Mouse (Mus musculus) G1E (cell line): ENCODE measurements around the gene Dcaf7. TPM values are rescaled to one million over a fixed set of nuclear protein-coding genes. Genes with fewer than 3 reads are reported as not detected.

Source experiments
- ATAC-seq: 2 replicates; pipeline ENCODE4 v1.8.0; 2016; ENCODE audit warnings: mild to moderate bottlenecking; ENCODE audit not compliant: insufficient number of reproducible peaks, poor library complexity, low FRiP score, severe bottlenecking; ENCODE audit errors: extremely low read depth
- DNase-seq: peaks from one replicate; pipeline ENCODE4 v3.0.0; 2012; ENCODE audit warnings: low spot score
- H3K27me3 ChIP-seq: 2 replicates; pipeline ENCODE4 v1.6.1; 2012; ENCODE audit warnings: mild to moderate bottlenecking, low read length, inconsistent platforms; ENCODE audit not compliant: insufficient read depth
- H3K36me3 ChIP-seq: replicated peaks from 2 replicates; pipeline ENCODE3; 2012; ENCODE audit warnings: mild to moderate bottlenecking, inconsistent platforms
- H3K4me1 ChIP-seq: 2 replicates; pipeline ENCODE4 v1.6.1; 2012; ENCODE audit warnings: low read depth, low read length, inconsistent platforms, mixed read lengths; ENCODE audit not compliant: insufficient read depth
- H3K4me3 ChIP-seq: 2 replicates; pipeline ENCODE4 v1.5.1; 2012; ENCODE audit warnings: low read depth, mild to moderate bottlenecking, inconsistent platforms, low read length, moderate library complexity, mixed read lengths
- H3K9me3 ChIP-seq: replicated peaks from 2 replicates; pipeline ENCODE4 v1.6.1; 2012; ENCODE audit warnings: inconsistent platforms
- CTCF ChIP-seq: IDR thresholded peaks from 2 replicates; pipeline ENCODE4 v1.5.1; 2012; ENCODE audit warnings: low read depth, low read length, inconsistent platforms, mixed read lengths
- GATA1 ChIP-seq: IDR thresholded peaks from 2 replicates; pipeline ENCODE4 v1.6.1; 2012; ENCODE audit warnings: borderline replicate concordance, low read length, inconsistent platforms, mixed read lengths
- GATA2 ChIP-seq: IDR thresholded peaks from 2 replicates; pipeline ENCODE4 v1.6.1; 2012; ENCODE audit warnings: low read depth, low read length, inconsistent platforms, borderline replicate concordance
- POLR2AphosphoS5 ChIP-seq: IDR thresholded peaks from 2 replicates; pipeline ENCODE4 v1.6.1; 2012; ENCODE audit warnings: low read depth, low read length, inconsistent platforms; ENCODE audit not compliant: insufficient replicate concordance
- TAL1 ChIP-seq: conservative IDR thresholded peaks from 2 replicates; pipeline ENCODE4 v1.6.1; 2012; ENCODE audit warnings: low read depth, low read length, inconsistent platforms, mixed read lengths
- polyA plus RNA-seq: library from polyadenylated mRNA; stranded (reverse); fragments of >175 nt; gene quantifications from 2 replicates; pipeline ENCODE4 v1.2.3, GENCODE M21; 2012
- total RNA-seq, 2 experiments: library from RNA; stranded (forward) in 1 of 2; stranded (reverse) in 1 of 2; fragments of 200-1000 nt in 1 of 2; fragments of >200 nt in 1 of 2; fragmentation: Nextera tagmentation in 1 of 2; gene quantifications; 2 replicates each; pipeline ENCODE4 v1.2.3; 2014 to 2017

Dcaf7 gene
- total RNA-seq (2014; fragmentation: Nextera tagmentation): 70.7 and 84.6 TPM in 2 replicates
- total RNA-seq (2017): 70.0 and 74.3 TPM in 2 replicates
- 40.4 and 59.3 TPM in 2 replicates for polyA plus RNA-seq

DNA sequence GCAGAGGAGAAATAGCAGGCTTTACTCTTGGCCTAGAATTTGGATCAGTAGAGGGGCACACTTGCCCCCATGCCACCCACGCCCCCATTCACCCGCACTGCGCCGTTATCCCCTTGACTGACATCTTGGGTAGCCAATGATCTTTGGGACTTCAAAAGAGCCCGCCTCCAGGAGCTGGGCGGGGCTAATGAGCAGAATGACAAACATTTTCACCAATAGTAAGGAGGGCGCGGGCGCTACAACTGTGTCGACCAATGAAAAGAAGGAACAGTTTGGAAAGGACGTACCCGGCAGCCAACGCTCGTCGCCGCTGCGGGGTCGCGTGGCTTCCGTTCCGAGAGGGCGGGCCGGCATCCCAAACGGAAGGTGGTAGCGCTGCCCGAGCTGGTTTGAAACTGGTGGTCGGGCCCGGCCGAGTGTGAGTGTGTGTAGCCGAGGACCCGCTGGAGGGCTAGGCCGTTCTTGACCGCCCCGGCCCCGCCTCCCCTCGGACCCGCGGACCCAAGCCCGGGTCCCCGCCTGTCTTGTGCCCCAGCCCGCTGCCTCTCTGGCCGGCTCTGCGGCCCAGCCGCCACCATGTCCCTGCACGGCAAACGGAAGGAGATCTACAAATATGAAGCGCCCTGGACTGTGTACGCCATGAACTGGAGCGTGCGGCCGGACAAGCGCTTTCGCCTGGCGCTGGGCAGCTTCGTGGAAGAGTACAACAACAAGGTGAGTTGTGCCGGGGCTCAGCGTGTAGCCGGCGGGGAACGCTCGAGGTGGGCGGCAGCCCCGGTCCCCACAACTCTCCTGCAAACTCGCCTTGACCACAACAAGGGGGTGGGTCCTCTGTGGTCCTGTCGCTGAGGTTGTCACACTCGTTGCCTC is at the start of gene Dcaf7:
Dcaf7 (plus strand) TSS at position 325 of the 870 bp plus-strand sequence.
- ATAC-seq (peak; percentile 97), DNase-seq (peak; percentile 97)
- peaks cover 30% of the 10 kb centered on the region for H3K36me3 ChIP-seq
- no peaks in the 10 kb centered on the region for H3K9me3 ChIP-seq
- TF ChIP-seq GATA2 (no peak), POLR2AphosphoS5 (no peak), GATA1 (no peak), CTCF (no peak), TAL1 (no peak)
- peaks cover 44% of the 10 kb centered on the region for H3K4me1 ChIP-seq
- H3K4me3 ChIP-seq: peak within 1 kb of the TSS; percentile 98
- no peaks in the 10 kb centered on the region for H3K27me3 ChIP-seq

DNA sequence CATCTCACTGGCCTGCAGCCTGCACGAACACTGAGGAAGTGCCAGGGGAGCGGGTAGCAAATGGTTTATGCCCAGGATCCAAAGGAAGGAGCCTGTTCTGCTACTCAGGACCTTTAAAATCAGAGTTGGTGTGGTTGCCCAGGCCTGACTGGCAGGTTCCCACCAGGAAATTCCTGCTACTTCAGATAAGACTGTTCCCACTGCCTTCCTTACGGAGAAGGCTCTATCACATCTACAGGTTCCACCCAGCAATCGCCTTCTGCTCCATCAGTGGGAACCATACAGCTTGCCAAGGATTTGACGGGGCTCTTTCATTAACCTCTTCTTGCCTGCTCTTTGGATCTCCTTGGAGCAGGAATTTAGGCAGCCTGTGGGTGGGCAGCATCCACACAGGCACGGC is 49.2 kb upstream of the Dcaf7 start:
- no peak for TF ChIP-seq CTCF
- TF ChIP-seq GATA1: no peak
- no peak for TF ChIP-seq POLR2AphosphoS5
- no peak for TF ChIP-seq GATA2
- no peak for TF ChIP-seq TAL1
- no peak for DNase-seq
- ATAC-seq: no peak
- Histone ChIP-seq H3K36me3 (no peaks in the 10 kb centered on the region), H3K27me3 (peaks cover 13% of the 10 kb centered on the region), H3K4me3 (no peak overlapping the region), H3K4me1 (no peaks in the 10 kb centered on the region), H3K9me3 (no peaks in the 10 kb centered on the region)

DNA sequence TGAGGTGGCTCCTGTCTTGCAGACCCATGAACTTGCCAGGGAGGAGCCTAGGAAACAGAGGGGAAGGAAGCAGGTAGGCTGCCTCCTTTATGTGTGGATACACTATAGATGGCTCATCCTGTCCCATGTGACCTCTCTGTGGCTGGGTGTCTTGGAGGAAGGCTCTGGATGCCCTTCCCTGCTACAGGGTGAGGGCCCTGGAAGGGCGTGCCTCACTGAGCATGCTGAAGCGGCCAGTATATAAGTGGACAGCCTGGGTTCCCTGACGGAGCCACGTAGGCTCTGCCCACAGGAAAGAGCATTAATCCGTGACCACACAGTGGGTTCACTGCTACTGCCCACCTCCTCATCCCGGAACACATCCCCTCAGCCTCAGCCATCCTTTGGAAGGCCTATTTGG is 47.2 kb upstream of the Dcaf7 start:
- ATAC-seq: no peak
- Histone ChIP-seq H3K9me3 (no peaks in the 10 kb centered on the region), H3K27me3 (peaks cover 13% of the 10 kb centered on the region), H3K4me1 (no peaks in the 10 kb centered on the region), H3K4me3 (no peak overlapping the region), H3K36me3 (no peaks in the 10 kb centered on the region)
- no peak for TF ChIP-seq POLR2AphosphoS5
- no peak for TF ChIP-seq GATA1
- TF ChIP-seq TAL1: no peak
- no peak for TF ChIP-seq CTCF
- no peak for TF ChIP-seq GATA2
- DNase-seq: no peak

DNA sequence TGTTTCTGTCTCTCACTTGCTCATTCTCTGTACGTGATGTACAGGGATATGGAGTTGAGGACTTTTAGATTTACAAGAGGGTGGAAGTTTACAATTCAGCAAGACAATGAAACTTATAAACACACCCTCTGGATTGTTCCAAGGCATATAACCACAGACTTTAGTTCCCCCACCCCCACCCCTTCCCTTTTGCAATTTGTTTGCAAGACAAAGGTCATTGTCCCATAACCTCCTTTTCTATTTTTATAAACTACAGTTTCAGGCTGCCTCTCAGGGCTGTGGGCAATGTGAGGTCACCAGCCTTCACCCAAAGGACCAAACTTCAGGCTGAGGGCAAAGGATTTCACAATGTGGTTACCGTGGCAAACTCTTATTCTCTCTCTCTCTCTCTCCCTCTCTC is 46.4 kb upstream of the Dcaf7 start:
- H3K27me3 ChIP-seq: peaks cover 16% of the 10 kb centered on the region
- no peak for DNase-seq
- ATAC-seq: no peak

DNA sequence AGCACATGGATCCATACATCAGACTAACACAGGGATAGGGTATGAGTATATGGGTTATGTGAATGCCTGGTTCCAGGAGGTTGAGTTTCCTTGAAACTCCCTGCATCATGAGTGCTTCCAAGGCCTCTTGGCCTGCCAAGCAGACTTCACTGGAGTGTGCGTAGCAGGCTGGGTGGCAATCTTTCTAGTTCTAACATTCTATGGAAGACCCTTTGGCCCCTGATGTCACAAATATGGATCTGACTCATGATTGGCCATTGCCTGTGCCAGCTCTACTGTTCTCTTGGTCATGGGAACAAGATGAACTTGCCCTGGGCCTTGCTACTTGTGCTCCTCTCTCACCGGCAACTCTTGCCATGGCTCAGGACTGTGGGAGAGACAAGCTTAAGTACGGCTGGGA is 42.3 kb upstream of the Dcaf7 start, which contains the start of gene Ace3:
Ace3 (plus strand) TSS at position 301 of the 400 bp plus-strand sequence.
- no peak within 1 kb of the TSS for H3K4me3 ChIP-seq
- no peaks in the 10 kb centered on the region for H3K36me3 ChIP-seq
- peaks cover 32% of the 10 kb centered on the region for H3K27me3 ChIP-seq
- no peaks in the 10 kb centered on the region for H3K4me1 ChIP-seq
- H3K9me3 ChIP-seq: no peaks in the 10 kb centered on the region
- no peak for TF ChIP-seq CTCF
- TF ChIP-seq POLR2AphosphoS5: no peak
- TF ChIP-seq GATA1: no peak
- no peak for TF ChIP-seq GATA2
- no peak for TF ChIP-seq TAL1
- DNase-seq: no peak
- no peak for ATAC-seq

More for the DNA sequence above, 46.4 kb upstream of the Dcaf7 start:
- TF ChIP-seq GATA2 (no peak), POLR2AphosphoS5 (no peak), CTCF (no peak), TAL1 (no peak), GATA1 (no peak)
- no peaks in the 10 kb centered on the region for H3K4me1 ChIP-seq
- no peaks in the 10 kb centered on the region for H3K36me3 ChIP-seq
- H3K4me3 ChIP-seq: no peak overlapping the region
- no peaks in the 10 kb centered on the region for H3K9me3 ChIP-seq

DNA sequence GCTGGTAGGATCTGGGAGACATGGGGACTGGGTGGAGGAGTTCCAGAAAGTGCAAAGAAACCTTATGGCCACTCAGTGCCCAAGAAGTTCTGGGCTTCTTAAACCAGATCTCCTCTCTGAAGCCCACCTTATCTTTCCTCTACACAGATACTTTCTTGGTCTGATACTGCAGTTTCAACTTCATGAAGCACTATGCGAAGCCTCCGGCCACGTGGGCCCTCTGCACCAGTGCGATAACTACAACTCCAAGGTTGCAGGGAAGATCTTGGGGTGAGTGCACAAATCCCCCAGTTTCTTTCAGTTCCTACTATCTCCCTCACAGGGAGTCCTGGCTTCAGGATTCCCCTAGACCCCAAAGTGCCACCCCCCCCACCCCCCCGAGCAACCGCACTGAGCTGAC is 36.6 kb upstream of the Dcaf7 start:
- H3K36me3 ChIP-seq: no peaks in the 10 kb centered on the region
- no peak for TF ChIP-seq CTCF
- no peak for TF ChIP-seq GATA2
- no peak for TF ChIP-seq TAL1
- no peak for TF ChIP-seq GATA1
- TF ChIP-seq POLR2AphosphoS5: no peak
- no peaks in the 10 kb centered on the region for H3K9me3 ChIP-seq
- ATAC-seq (no peak), DNase-seq (no peak)
- no peak overlapping the region for H3K4me3 ChIP-seq
- H3K4me1 ChIP-seq: peaks cover 4% of the 10 kb centered on the region; the same call in 1 of the 2 replicates
- peaks cover 36% of the 10 kb centered on the region for H3K27me3 ChIP-seq
